Mouse (Mus musculus): Measurements from ENCODE around the gene H2afj.
A peak's percentile ranks its signal among the peaks of the same experiment; 100 is the strongest.

Gene H2afj

GRCm38 (mm10) chr6:136805409-136805775, 2.7 kb upstream of the H2afj start:
- DNase-seq (ENCODE audit: low spot score in 2 of 2) = no peak

- no peak for DNase-seq (ENCODE audit: low spot score in 2 of 2)
These were observed 1.2 kb upstream of the H2afj start for GRCm38 (mm10) chr6:136806819-136807218.

- DNase-seq (ENCODE audit: low spot score in 2 of 2) = no peak
These were observed 540 bp upstream of the H2afj start for GRCm38 (mm10) chr6:136807395-136808013.

GRCm38 (mm10) chr6:136808631-136809046, 595 bp downstream of the H2afj start:
- peak in 1 of 2 experiments; percentile 41 for DNase-seq (ENCODE audit: low spot score in 2 of 2)

GRCm38 (mm10) chr6:136809077-136809476, 1.0 kb downstream of the H2afj start:
- DNase-seq (ENCODE audit: low spot score in 2 of 2) = peak; percentile 63 to 80

- DNase-seq (ENCODE audit: low spot score in 2 of 2) = no peak
These were observed 1.6 kb downstream of the H2afj start for GRCm38 (mm10) chr6:136809673-136810072.

- no peak for DNase-seq (ENCODE audit: low spot score in 2 of 2)
These were observed 3.2 kb downstream of the H2afj start for GRCm38 (mm10) chr6:136811196-136811595.

- DNase-seq (ENCODE audit: low spot score in 2 of 2) = no peak
These were observed 5.1 kb downstream of the H2afj start for GRCm38 (mm10) chr6:136813117-136813516.

GRCm38 (mm10) chr6:136815381-136815780, 7.3 kb downstream of the H2afj start:
- no peak for DNase-seq (ENCODE audit: low spot score in 2 of 2)

- no peak for DNase-seq (ENCODE audit: low spot score in 2 of 2)
These were observed 8.8 kb downstream of the H2afj start for GRCm38 (mm10) chr6:136816826-136817225.

- DNase-seq (ENCODE audit: low spot score in 2 of 2) = no peak
These were observed 9.5 kb downstream of the H2afj start for GRCm38 (mm10) chr6:136817549-136817948.

- no peak for DNase-seq (ENCODE audit: low spot score in 2 of 2)
These were observed 12.3 kb downstream of the H2afj start for GRCm38 (mm10) chr6:136820381-136820780.

GRCm38 (mm10) chr6:136821086-136821485, 13.0 kb downstream of the H2afj start:
- no peak for DNase-seq (ENCODE audit: low spot score in 2 of 2)

GRCm38 (mm10) chr6:136824987-136825386, 16.9 kb downstream of the H2afj start:
- DNase-seq (ENCODE audit: low spot score in 2 of 2) = no peak

- no peak for DNase-seq (ENCODE audit: low spot score in 2 of 2)
These were observed 19.1 kb downstream of the H2afj start for GRCm38 (mm10) chr6:136827116-136827515.

- DNase-seq (ENCODE audit: low spot score in 2 of 2) = no peak
These were observed 19.5 kb downstream of the H2afj start, which contains the start of gene BC049715 for GRCm38 (mm10) chr6:136827516-136827880. TSS of gene BC049715 (plus strand) at chr6:136827626.

- peak; percentile 91 to 96 for DNase-seq (ENCODE audit: low spot score in 2 of 2)
These were observed 20.0 kb downstream of the H2afj start, which contains the start of gene Wbp11 for GRCm38 (mm10) chr6:136827881-136828561. TSS of gene Wbp11 (minus strand) at chr6:136828233.

GRCm38 (mm10) chr6:136828681-136829080, 20.6 kb downstream of the H2afj start:
- no peak for DNase-seq (ENCODE audit: low spot score in 2 of 2)

- DNase-seq (ENCODE audit: low spot score in 2 of 2) = no peak
These were observed 23.7 kb downstream of the H2afj start for GRCm38 (mm10) chr6:136831712-136832111.

- DNase-seq (ENCODE audit: low spot score in 2 of 2) = no peak
These were observed 27.3 kb downstream of the H2afj start, which contains the start of gene Smco3 for GRCm38 (mm10) chr6:136835352-136835751. TSS of gene Smco3 (minus strand) at chr6:136835452.

- DNase-seq (ENCODE audit: low spot score in 2 of 2) = no peak
These were observed 29.3 kb downstream of the H2afj start for GRCm38 (mm10) chr6:136837323-136837722.

GRCm38 (mm10) chr6:136844903-136845302, 36.9 kb downstream of the H2afj start:
- no peak for DNase-seq (ENCODE audit: low spot score in 2 of 2)

Data from urinary bladder, postnatal 36 days (tissue).